Mouse (Mus musculus): ENCODE results near the gene Tmem164.
A peak's percentile ranks its signal among the peaks of the same experiment; 100 is the strongest.
"Not testable (repeated sequence)": the region's sequence is repeated elsewhere in the genome, so short reads cannot be mapped to it uniquely, and the experiment has no call there.

The Tmem164 gene

GRCm38 (mm10) chrX:142681056-142681615 is at the start of gene Tmem164:
Tmem164 (plus strand) TSS chrX:142681406.
- peak; percentile 77 to 82 for DNase-seq (ENCODE audit: low spot score in 2 of 2)

- not testable (repeated sequence) for DNase-seq (ENCODE audit: low spot score in 2 of 2)
These were observed 48.2 kb upstream of the Tmem164 start for GRCm38 (mm10) chrX:142632990-142633389.

DNA sequence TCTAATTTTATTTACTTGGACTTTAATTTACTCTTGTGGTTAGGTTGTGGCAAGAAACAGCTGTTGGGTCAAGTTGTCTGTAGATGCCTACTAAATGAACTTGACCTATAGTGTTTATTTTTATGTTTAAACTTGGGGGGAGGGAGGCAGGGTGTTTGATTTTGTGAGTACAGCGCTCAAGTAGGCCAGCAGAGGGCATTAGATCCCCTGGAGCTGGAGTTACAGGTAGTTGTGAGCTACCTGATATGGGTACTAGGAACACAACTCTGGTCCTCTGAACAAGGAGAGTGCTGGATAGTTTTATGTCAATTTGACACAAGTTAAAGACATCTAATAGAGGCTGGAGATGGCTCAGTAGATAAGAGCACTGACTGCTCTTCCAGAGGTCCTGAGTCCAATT is 34.0 kb upstream of the Tmem164 start:
- DNase-seq (ENCODE audit: low spot score in 2 of 2): no peak

DNA sequence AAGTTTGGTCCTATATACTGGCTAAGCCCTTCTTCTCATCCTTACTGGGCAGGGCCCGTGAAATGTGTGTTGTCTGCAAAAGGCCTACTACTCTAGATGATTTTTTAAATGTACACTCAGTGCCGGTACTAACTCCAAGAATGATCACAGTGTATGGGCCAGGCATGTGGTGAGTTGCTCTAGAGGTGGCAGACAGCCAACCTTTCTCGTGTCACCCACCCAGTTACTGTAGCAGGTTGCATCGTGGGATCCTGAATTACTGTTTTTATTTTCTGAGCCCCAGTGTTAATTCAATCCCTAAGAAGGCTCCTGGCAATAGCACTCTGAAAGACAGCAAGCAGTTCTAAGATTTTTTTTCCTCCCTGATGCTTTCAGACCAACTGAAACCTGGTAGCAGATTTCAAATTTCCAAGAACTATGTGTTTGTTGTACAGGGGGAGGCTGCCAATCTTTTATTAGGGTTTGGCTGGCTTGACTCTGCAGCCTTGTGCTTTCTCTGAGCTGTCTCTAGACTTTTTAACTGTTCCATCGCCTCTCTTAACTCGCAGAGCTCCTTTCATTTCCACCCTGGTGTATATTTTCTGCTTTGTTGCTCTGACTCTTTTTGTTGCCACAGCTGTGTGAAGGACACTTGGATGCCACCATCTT is 31.0 kb upstream of the Tmem164 start:
- no peak for DNase-seq (ENCODE audit: low spot score in 2 of 2)

- DNase-seq (ENCODE audit: low spot score in 2 of 2): no peak
These were observed 16.3 kb upstream of the Tmem164 start for GRCm38 (mm10) chrX:142664704-142665422.

- no peak for DNase-seq (ENCODE audit: low spot score in 2 of 2)
These were observed 15.8 kb upstream of the Tmem164 start for GRCm38 (mm10) chrX:142665423-142665805.

DNA sequence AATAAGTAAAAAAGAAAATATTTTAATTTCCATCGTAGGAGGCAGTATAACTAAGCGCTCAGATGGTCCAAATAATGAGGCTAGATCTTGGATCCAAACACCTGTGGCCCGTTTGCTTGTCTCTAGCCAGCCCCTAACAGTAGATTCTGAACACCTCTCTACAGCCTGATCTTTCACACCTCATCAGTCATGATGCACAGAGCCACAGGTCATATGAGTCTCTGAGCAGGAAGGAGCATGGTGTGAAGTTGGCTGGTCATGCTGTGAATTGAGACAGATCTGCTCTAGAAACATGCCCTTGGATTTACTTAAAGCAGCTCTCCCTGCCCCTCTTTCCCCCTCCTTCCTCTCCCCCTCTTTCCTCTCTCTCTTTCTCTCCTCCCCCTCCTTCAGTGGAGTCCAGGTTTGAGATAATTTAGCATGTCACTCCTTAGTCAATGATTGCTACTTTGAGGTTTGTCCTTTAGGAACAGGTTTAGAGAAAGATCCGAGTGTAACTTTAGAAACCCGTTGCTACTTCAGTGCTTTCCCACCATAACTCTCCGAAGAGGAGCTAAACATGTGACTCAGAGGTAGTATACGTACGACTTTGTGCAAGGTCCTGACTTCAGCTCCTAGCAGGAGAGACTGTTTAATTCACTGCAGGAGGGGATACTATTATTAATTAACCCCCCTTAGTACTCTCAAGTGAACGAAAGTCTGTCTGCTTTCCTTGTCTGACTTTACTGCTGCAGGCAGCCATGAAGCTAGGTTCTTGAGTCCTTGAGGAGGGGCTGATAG is 11.7 kb upstream of the Tmem164 start:
- DNase-seq (ENCODE audit: low spot score in 2 of 2): no peak

DNA sequence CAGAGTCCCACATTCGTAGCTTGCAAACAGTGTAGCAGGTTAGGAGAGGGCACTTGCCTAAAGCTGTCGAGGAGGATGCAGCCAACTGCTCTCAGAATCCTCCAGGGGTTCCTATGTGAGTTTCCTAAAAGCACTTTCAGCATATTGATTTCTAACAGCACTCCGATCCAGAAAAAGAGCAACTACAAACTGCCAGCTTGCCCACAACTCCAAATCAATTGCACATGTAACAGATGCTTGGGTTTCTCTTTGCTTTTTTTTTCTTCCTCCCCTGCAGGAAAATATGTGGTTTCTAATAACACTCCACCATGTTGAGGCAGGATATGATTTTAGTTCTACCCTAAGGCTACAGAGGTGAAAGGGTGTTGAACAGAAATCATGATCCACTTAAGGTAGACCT is 11.1 kb upstream of the Tmem164 start:
- no peak for DNase-seq (ENCODE audit: low spot score in 2 of 2)

GRCm38 (mm10) chrX:142671141-142671540 is 10.1 kb upstream of the Tmem164 start:
- DNase-seq (ENCODE audit: low spot score in 2 of 2): no peak

- no peak for DNase-seq (ENCODE audit: low spot score in 2 of 2)
These were observed 8.5 kb upstream of the Tmem164 start for GRCm38 (mm10) chrX:142672701-142673100.

- no peak for DNase-seq (ENCODE audit: low spot score in 2 of 2)
These were observed 4.0 kb upstream of the Tmem164 start for GRCm38 (mm10) chrX:142677193-142677592.

DNA sequence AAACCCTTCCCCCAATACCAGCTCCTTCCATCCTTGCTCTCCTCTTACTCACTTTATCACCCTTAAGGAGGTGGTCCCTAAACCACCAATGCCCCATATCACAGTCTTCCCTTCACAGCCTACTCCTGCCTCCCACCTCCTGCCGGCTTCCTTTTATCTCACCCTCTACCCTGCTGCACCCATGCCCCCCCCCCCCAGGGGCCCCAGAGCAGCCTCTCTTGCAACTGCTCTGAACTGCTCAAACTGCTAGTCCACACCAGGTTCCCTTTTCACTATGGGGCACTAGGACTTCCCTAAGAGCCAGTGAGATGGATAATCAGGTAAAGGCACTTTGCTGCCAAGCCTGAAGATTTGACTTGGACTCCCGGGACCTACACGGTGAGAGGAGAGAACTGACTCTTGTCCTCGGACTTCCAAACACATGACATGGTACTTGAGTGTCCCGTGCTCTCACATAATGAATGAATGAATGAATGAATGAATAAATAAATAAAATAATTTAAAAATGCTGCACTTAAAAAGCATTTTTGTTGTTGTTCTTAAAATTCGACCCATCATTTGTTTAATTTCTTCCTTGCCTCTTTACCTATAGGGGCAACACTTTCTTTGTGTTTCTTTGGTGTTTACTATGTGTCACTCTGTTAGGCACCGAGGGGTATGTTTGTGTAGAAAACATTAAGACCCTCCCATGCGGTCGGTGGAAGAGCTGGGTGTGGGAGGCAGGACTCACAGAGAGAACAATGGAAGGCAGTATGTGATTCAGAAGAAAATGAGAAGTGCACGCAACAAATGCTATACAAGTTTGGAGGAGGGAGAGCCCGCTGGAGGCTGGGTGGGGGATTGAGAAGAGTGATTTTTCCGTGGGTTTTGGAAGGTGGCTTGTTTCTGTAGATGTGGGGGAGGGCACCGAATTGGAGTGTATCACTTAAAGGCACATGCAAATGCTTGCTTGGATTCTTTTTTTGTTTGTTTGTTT is 2.4 kb upstream of the Tmem164 start:
- DNase-seq (ENCODE audit: low spot score in 2 of 2): no peak

- no peak for DNase-seq (ENCODE audit: low spot score in 2 of 2)
These were observed 1.5 kb upstream of the Tmem164 start for GRCm38 (mm10) chrX:142679502-142680250.

GRCm38 (mm10) chrX:142680391-142681055 is 683 bp upstream of the Tmem164 start:
- DNase-seq (ENCODE audit: low spot score in 2 of 2): peak in 1 of 2 experiments; percentile 61

DNA sequence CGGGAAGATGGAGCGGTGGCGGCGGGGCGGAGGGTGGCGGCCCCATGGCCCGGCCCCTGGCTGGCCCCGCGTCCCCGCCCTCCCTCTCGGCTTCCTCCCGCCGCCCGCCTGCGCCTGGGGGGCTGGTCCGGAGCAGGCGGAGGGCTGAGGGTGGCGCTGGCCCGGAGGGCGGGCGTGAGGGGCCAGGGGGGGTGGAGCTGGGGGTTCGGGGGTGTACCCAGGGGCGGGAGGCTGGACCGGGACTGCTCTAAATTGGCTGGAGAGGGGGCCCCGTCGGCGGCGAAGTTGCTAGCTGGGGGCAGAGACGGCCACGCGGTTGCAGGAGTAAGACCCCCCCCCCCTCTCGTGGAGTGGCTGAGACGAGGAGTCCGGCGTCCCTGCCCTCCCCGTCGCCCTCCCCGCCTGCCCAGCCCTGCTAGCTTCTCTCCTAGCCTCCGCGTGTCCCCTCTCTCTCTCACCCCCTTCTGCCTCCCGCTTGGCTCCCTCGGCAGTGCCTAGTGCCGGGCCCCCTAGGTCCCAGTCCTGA is 473 bp downstream of the Tmem164 start:
- DNase-seq (ENCODE audit: low spot score in 2 of 2): peak; percentile 65 to 72

DNA sequence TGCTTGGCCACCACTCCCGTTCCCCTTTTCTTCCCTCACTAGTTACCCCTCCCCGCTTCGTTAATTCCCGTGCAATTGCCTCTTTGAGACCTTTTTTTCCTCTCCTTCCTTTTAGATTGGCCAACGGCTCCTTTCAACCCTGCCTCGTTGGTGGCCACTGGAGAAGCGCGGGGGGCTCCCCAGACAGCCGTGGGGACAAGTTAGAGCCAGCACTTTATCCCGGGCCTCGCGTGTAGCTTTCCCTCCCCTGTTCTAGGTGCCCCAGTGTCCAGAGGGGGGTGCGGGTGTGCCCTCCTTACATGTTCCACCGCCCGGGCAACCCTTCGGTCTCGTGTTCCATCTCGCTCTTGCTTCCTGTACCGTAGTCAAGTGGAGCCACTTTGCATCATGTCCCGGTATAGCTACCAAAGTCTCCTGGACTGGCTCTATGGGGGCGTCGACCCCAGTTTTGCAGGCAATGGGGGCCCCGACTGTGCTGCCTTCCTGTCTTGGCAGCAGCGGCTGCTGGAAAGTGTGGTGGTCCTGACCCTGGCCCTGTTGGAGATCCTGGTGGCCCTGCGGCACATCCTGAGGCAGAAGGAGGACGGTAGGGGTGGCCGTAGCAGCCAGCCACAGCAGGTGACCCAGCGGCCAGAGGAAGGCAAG is 1.1 kb downstream of the Tmem164 start:
- no peak for DNase-seq (ENCODE audit: low spot score in 2 of 2)

DNA sequence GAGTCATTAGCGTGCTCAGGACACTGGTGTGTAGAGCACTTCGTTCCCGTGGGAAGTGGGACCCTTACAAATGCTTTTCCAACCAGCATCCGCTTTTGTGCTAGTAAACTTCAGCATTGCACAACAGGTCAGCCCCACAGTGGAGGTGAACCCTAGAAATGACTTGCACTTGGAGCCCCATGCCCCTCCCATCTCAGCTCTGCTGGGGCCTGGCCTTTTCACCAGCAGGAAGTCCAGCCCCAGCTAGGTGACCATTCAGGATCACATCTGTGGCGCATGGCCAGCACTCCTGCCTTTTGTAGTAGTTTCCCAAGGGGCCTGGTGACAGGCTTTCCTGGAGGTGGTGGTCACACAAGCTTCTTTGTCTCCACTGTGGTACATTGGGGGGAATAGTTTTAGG is 1.8 kb downstream of the Tmem164 start:
- no peak for DNase-seq (ENCODE audit: low spot score in 2 of 2)

- DNase-seq (ENCODE audit: low spot score in 2 of 2): no peak
These were observed 3.5 kb downstream of the Tmem164 start for GRCm38 (mm10) chrX:142684674-142685073.

DNA sequence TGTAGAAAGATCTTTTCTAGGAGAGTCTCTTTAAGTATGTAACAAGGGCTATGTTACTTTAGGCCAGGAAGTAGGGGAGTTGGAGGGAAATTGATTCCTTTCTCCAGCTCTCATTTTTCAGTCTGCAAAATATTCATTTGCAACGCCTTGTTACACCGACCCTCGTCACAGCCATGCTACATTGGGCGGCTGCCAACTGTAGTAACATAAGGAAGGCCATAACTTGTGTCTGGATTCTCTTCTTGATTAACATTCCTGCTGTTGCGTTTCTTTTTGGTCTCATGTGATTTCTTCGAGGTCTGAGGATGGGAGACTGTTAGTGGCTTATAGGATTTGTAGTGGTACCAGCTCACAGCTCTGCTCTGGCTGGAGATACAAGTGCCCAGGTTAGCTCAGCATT is 4.5 kb downstream of the Tmem164 start:
- no peak for DNase-seq (ENCODE audit: low spot score in 2 of 2)
